Mouse (Mus musculus) erythroid progenitor cell, adult 5-6 weeks (primary cell): ENCODE data around the gene Wnt9b. TPM values are rescaled to one million over a fixed set of nuclear protein-coding genes. Genes with fewer than 3 reads are reported as not detected.

ENCODE experiments used
- ATAC-seq: replicated peaks from 2 replicates; pipeline ENCODE4 v1.8.0; 2016; ENCODE audit warnings: moderate number of reproducible peaks, mild to moderate bottlenecking, moderate TSS enrichment, inconsistent platforms; ENCODE audit not compliant: poor library complexity, low FRiP score, severe bottlenecking
- total RNA-seq, 2 experiments: library from RNA; stranded (forward) in 1 of 2; stranded (reverse) in 1 of 2; fragments of 150-400 nt in 1 of 2; fragments of 186-747, 209-891 nt in 1 of 2; gene quantifications; 2 replicates each; pipeline versions ENCODE4 v1.2.3 to v1.2.4; 2015 to 2017; ENCODE audit warnings: low replicate concordance in 2 of 2

The Wnt9b gene
- total RNA-seq, 2 experiments from 2014 or later, result not detected

DNA sequence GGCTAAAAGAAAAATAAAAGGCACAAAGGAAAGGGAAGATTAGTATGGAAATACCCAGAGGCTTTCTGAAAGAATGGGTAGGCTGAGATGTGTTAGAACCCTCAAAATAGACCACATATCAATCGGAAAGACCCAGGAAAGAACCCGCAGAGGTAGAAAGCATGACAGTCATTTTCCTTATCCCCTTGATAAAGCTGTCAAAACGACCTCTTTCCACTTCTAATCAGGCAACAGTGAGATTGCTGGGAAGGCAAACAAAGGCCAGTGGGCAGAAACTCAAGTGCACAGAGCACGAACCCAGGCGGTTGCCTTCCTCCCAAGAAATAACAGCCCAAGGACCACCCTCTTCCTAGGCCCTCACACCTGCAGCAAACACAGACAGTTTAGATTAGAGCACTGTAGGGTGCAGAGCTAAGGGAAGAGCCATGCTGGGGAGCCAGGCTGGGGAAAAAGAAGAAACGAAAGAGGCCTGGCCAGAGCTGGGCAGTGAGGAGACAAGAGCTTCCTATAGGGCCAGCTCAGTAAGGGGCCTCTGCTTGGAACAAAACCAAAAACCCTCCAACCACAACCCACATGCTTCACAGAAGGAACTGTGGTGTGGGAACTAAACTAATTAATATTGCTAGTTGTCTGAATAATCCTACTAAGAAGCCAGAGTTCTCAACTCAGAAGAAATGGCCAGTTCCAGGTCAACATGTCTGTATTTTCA, 61.2 kb downstream of the Wnt9b start:
- ATAC-seq, result no peak

GRCm38 (mm10) chr11:103686706-103687105, 62.9 kb downstream of the Wnt9b start:
- no peak for ATAC-seq

DNA sequence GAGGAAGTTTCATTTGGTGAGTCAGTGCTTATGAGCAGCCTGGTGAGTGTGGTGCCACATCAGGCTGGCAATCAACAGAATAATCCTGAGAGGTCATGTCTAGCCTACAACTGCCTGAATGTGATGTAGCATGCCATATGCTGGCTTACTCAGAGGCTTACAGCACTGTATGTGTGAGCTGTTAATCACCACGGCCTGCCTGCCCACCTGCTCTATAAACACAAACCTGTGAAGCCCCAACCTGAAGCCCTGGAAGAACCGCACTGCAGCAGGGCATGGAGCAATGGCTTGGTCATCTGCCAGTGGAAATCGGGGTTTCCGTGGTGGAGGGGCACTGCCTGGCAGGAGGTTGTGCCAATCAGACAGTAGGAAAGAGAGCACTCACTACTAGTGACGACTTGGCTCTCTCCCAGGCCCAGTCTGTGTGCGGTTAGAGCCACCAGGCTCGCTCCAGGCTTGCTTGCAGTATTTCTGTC, 64.3 kb downstream of the Wnt9b start:
- no peak for ATAC-seq

DNA sequence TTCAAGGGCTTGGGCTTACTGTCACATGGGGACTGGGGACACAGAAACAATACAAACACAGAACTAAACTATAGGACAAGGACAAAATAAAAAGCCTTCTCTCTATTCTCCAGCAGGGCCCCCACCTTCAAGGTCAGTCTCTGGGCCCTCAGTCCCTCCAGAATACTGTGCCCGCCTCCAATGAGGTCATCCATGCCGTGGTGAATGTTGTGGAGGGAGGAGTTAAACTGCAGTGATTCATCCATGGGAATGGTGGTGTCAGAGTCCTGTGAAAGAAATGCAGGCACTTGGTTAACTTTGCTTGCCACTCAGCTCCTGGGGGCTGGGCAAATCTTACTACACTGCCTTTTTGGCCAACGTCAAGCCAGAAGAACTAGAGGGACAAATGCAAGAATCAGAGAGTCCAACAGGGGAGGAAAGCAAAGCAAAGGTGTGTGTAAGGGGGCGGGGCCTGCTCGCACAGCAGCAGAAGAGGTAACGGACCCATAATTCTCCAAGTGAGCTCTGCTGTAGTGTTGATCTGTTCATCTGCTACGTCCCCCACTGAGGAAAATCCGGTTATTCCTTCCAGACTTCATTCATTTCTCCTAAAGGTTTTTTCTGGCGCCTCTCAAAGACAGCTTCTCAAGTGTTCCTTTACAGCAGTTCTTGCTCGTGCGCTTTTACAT, 65.8 kb downstream of the Wnt9b start:
- ATAC-seq, result no peak

Other genes starting within 250 kb of the Wnt9b start
- not detected in 2 replicates for gene Lrrc37a, start 245.2 kb downstream of the Wnt9b start, total RNA-seq (2015; ENCODE audit: low replicate concordance)
- gene Lrrc37a, start 245.2 kb downstream of the Wnt9b start, total RNA-seq (2017; ENCODE audit: low replicate concordance), result not detected in 2 replicates
- gene Gm884, start 128.7 kb downstream of the Wnt9b start, total RNA-seq (2015; ENCODE audit: low replicate concordance), result not detected in 2 replicates
- gene Gm884, start 128.7 kb downstream of the Wnt9b start, total RNA-seq (2017; ENCODE audit: low replicate concordance), result not detected in 2 replicates
- not detected in 2 replicates for gene Lyzl6, start 110.9 kb downstream of the Wnt9b start, total RNA-seq (2015; ENCODE audit: low replicate concordance)
- not detected in 2 replicates for gene Lyzl6, start 110.9 kb downstream of the Wnt9b start, total RNA-seq (2017; ENCODE audit: low replicate concordance)
- gene Rprml, start 100.3 kb downstream of the Wnt9b start, total RNA-seq (2015; ENCODE audit: low replicate concordance), result not detected in 2 replicates
- not detected in 2 replicates for gene Rprml, start 100.3 kb downstream of the Wnt9b start, total RNA-seq (2017; ENCODE audit: low replicate concordance)
- 13.0 and 16.3 TPM in 2 replicates for gene Gosr2, start 51.9 kb downstream of the Wnt9b start, total RNA-seq (2015; ENCODE audit: low replicate concordance)
- gene Gosr2, start 51.9 kb downstream of the Wnt9b start, total RNA-seq (2017; ENCODE audit: low replicate concordance), result 14.8 and 15.2 TPM in 2 replicates
- not detected in 2 replicates for gene Wnt3, start 24.3 kb upstream of the Wnt9b start, total RNA-seq (2015; ENCODE audit: low replicate concordance)
- gene Wnt3, start 24.3 kb upstream of the Wnt9b start, total RNA-seq (2017; ENCODE audit: low replicate concordance), result not detected in 2 replicates
- gene Nsf, start 204.2 kb upstream of the Wnt9b start, total RNA-seq (2015; ENCODE audit: low replicate concordance), result 26.7 and 42.8 TPM in 2 replicates
- gene Nsf, start 204.2 kb upstream of the Wnt9b start, total RNA-seq (2017; ENCODE audit: low replicate concordance), result 29.2 and 70.5 TPM in 2 replicates
- gene Arf2, start 216.9 kb upstream of the Wnt9b start, total RNA-seq (2015; ENCODE audit: low replicate concordance), result 24.7 and 25.9 TPM in 2 replicates
- 25.6 and 70.3 TPM in 2 replicates for gene Arf2, start 216.9 kb upstream of the Wnt9b start, total RNA-seq (2017; ENCODE audit: low replicate concordance)